Mouse (Mus musculus): Measurements from ENCODE around the gene Sars. TPM values are rescaled to one million over a fixed set of nuclear protein-coding genes. Genes with fewer than 3 reads are reported as not detected.
A peak's percentile ranks its signal among the peaks of the same experiment; 100 is the strongest.

Sars gene
- polyA plus RNA-seq, 1 experiment from 2014 or later = 166 TPM

- WGBS = 96% methylated on average over 35 of the region's 35 CpGs
- H3K4me1 ChIP-seq (ENCODE audit: control insufficient read depth, insufficient read depth, low read length) = peaks cover 4% of the 10 kb centered on the region; the same call in 1 of the 2 replicates
These were observed 31.2 kb downstream of the Sars start for GRCm38 (mm10) chr3:108413634-108414360.

GRCm38 (mm10) chr3:108411754-108412121 lies 33.3 kb downstream of the Sars start:
- Histone ChIP-seq H3K4me3 (ENCODE audit: low read length) (no peak overlapping the region), H3K27ac (ENCODE audit: low read length) (no peak overlapping the region), H3K36me3 (ENCODE audit: control insufficient read depth, insufficient read depth, low read length) (peaks cover 7% of the 10 kb centered on the region), H3K27me3 (replicated peaks; ENCODE audit: control insufficient read depth, insufficient read depth, low read length) (no peaks in the 10 kb centered on the region), H3K4me1 (ENCODE audit: control insufficient read depth, insufficient read depth, low read length) (peaks cover 4% of the 10 kb centered on the region; the same call in 1 of the 2 replicates), H3K4me2 (ENCODE audit: low read depth, low read length) (no peak overlapping the region), H3K9ac (ENCODE audit: low read depth, low read length) (peak overlapping the region; percentile 12; the same call in 1 of the 2 replicates), H3K9me3 (ENCODE audit: control insufficient read depth, low read length) (peaks cover 12% of the 10 kb centered on the region)
- WGBS = 69% methylated on average over 8 of the region's 8 CpGs
- no peak for ATAC-seq

More at GRCm38 (mm10) chr3:108413634-108414360, 31.2 kb downstream of the Sars start:
- Histone ChIP-seq H3K9ac (ENCODE audit: low read depth, low read length) (no peak overlapping the region), H3K9me3 (ENCODE audit: control insufficient read depth, low read length) (peaks cover 12% of the 10 kb centered on the region), H3K36me3 (ENCODE audit: control insufficient read depth, insufficient read depth, low read length) (peaks cover 7% of the 10 kb centered on the region), H3K27ac (ENCODE audit: low read length) (no peak overlapping the region), H3K27me3 (replicated peaks; ENCODE audit: control insufficient read depth, insufficient read depth, low read length) (no peaks in the 10 kb centered on the region), H3K4me2 (ENCODE audit: low read depth, low read length) (no peak overlapping the region), H3K4me3 (ENCODE audit: low read length) (no peak overlapping the region)
- ATAC-seq = no peak

GRCm38 (mm10) chr3:108411026-108411753 lies 33.8 kb downstream of the Sars start:
- Histone ChIP-seq H3K4me3 (ENCODE audit: low read length) (no peak overlapping the region), H3K36me3 (ENCODE audit: control insufficient read depth, insufficient read depth, low read length) (peaks cover 7% of the 10 kb centered on the region), H3K4me2 (ENCODE audit: low read depth, low read length) (no peak overlapping the region), H3K9ac (ENCODE audit: low read depth, low read length) (peak overlapping the region; percentile 12), H3K27ac (ENCODE audit: low read length) (0 out of 2 replicates have a peak overlapping the region, but pooled peaks have one; percentile 10), H3K9me3 (ENCODE audit: control insufficient read depth, low read length) (peaks cover 12% of the 10 kb centered on the region), H3K27me3 (replicated peaks; ENCODE audit: control insufficient read depth, insufficient read depth, low read length) (no peaks in the 10 kb centered on the region), H3K4me1 (ENCODE audit: control insufficient read depth, insufficient read depth, low read length) (peaks cover 4% of the 10 kb centered on the region; the same call in 1 of the 2 replicates)
- WGBS = 55% methylated on average over 5 of the region's 5 CpGs
- no peak for ATAC-seq

GRCm38 (mm10) chr3:108410359-108410714 lies 34.7 kb downstream of the Sars start:
- no peak overlapping the region for H3K4me3 ChIP-seq (ENCODE audit: low read length)
- peaks cover 4% of the 10 kb centered on the region; the same call in 1 of the 2 replicates for H3K4me1 ChIP-seq (ENCODE audit: control insufficient read depth, insufficient read depth, low read length)
- H3K27ac ChIP-seq (ENCODE audit: low read length) = no peak overlapping the region
- no peaks in the 10 kb centered on the region for H3K27me3 ChIP-seq (replicated peaks; ENCODE audit: control insufficient read depth, insufficient read depth, low read length)
- no peak for ATAC-seq
- WGBS = 41% methylated on average over 5 of the region's 5 CpGs
- no peak overlapping the region for H3K4me2 ChIP-seq (ENCODE audit: low read depth, low read length)
- peaks cover 12% of the 10 kb centered on the region for H3K9me3 ChIP-seq (ENCODE audit: control insufficient read depth, low read length)
- H3K9ac ChIP-seq (ENCODE audit: low read depth, low read length) = peak overlapping the region; percentile 31; the same call in 1 of the 2 replicates
- H3K36me3 ChIP-seq (ENCODE audit: control insufficient read depth, insufficient read depth, low read length) = peaks cover 7% of the 10 kb centered on the region

- Histone ChIP-seq H3K4me3 (ENCODE audit: low read length) (no peak overlapping the region), H3K9me3 (ENCODE audit: control insufficient read depth, low read length) (peaks cover 12% of the 10 kb centered on the region), H3K27ac (ENCODE audit: low read length) (no peak overlapping the region), H3K4me2 (ENCODE audit: low read depth, low read length) (no peak overlapping the region), H3K9ac (ENCODE audit: low read depth, low read length) (peak overlapping the region; percentile 31; the same call in 1 of the 2 replicates), H3K27me3 (replicated peaks; ENCODE audit: control insufficient read depth, insufficient read depth, low read length) (no peaks in the 10 kb centered on the region), H3K36me3 (ENCODE audit: control insufficient read depth, insufficient read depth, low read length) (peaks cover 7% of the 10 kb centered on the region), H3K4me1 (ENCODE audit: control insufficient read depth, insufficient read depth, low read length) (peaks cover 4% of the 10 kb centered on the region; the same call in 1 of the 2 replicates)
- no peak for ATAC-seq
- WGBS = 52% methylated on average over 8 of the region's 8 CpGs
These were observed 35.2 kb downstream of the Sars start for GRCm38 (mm10) chr3:108409656-108410358.

- Histone ChIP-seq H3K27ac (ENCODE audit: low read length) (no peak overlapping the region), H3K27me3 (replicated peaks; ENCODE audit: control insufficient read depth, insufficient read depth, low read length) (no peaks in the 10 kb centered on the region), H3K9ac (ENCODE audit: low read depth, low read length) (no peak overlapping the region), H3K4me3 (ENCODE audit: low read length) (no peak overlapping the region), H3K4me2 (ENCODE audit: low read depth, low read length) (no peak overlapping the region), H3K36me3 (ENCODE audit: control insufficient read depth, insufficient read depth, low read length) (peaks cover 6% of the 10 kb centered on the region), H3K9me3 (ENCODE audit: control insufficient read depth, low read length) (peaks cover 3% of the 10 kb centered on the region), H3K4me1 (ENCODE audit: control insufficient read depth, insufficient read depth, low read length) (peaks cover 4% of the 10 kb centered on the region; the same call in 1 of the 2 replicates)
- WGBS = 84% methylated on average over 8 of the region's 8 CpGs
- no peak for ATAC-seq
These were observed 36.4 kb downstream of the Sars start for GRCm38 (mm10) chr3:108408517-108409008.

DNA sequence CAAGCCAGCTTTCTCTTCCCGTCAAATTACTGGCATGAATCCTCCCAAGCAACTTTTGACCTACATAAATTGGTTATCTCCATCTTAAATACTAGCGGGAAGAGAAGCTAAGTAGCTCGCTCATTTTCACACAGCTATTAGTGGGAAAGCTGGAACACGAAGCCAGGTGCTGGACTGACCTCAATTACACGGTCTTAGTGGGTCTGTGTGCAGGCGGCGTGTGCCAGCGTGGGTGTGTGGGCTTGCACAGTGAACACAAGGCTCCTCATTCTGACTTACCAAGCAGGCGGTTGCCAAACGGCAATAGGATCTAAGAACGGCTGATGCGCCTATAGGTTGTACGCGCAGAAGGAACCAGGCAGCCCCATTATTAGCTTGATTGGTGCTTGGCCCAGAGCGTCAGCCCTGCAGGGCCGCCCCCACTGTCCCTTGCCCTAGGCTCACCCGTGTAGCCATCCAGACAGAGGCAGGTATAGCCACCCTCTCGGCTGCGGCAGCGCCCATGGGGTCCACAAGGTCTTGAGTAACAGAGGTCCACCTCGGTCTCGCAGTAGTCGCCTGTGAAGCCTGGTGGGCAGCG lies 38.6 kb downstream of the Sars start:
- Histone ChIP-seq H3K9ac (ENCODE audit: low read depth, low read length) (no peak overlapping the region), H3K4me3 (ENCODE audit: low read length) (no peak overlapping the region), H3K9me3 (ENCODE audit: control insufficient read depth, low read length) (no peaks in the 10 kb centered on the region), H3K36me3 (ENCODE audit: control insufficient read depth, insufficient read depth, low read length) (no peaks in the 10 kb centered on the region), H3K4me2 (ENCODE audit: low read depth, low read length) (no peak overlapping the region), H3K4me1 (ENCODE audit: control insufficient read depth, insufficient read depth, low read length) (peaks cover 5% of the 10 kb centered on the region), H3K27ac (ENCODE audit: low read length) (no peak overlapping the region), H3K27me3 (replicated peaks; ENCODE audit: control insufficient read depth, insufficient read depth, low read length) (no peaks in the 10 kb centered on the region)
- ATAC-seq = no peak
- 87% methylated on average over 24 of the region's 24 CpGs for WGBS

DNA sequence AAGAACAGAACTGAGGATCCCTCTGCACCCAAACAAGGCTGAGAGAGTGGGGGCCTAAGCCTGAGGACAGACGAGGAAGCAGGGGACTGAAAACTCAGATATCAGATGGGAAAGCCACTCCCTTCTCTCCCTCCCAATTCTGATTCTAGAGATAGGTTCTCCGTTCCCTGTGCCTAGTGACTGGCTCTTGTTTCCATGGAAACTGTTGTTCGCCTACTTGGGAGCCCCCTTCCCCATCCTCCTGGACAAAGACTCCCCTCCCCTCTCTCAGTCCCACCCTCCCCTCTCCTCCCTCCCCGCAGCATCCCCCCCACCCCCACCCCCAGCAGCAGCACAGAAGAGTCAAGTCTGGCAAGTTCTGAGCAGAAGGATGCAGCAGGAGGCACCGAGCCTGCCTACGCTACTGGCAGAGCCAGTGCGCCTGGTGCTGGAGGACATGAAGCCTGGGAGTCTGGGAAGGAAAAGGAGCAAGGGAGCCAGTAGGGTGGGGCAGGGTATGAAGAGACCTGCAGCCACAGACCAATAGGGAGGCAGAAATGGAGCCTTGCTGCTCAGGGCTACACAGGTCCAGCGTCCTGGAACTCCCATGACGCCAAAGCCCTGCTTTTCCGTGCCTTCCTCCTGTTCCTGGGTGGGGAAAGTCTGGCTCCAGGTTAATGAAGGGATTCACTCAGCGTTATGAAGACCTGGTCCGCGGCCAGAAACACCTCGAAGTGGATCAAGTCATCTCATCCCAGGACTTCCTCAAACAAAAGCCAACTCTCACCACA lies 39.3 kb downstream of the Sars start:
- WGBS = 53% methylated on average over 14 of the region's 14 CpGs
- H3K4me3 ChIP-seq (ENCODE audit: low read length) = no peak overlapping the region
- no peaks in the 10 kb centered on the region for H3K9me3 ChIP-seq (ENCODE audit: control insufficient read depth, low read length)
- ATAC-seq = no peak
- no peak overlapping the region for H3K27ac ChIP-seq (ENCODE audit: low read length)
- H3K27me3 ChIP-seq (replicated peaks; ENCODE audit: control insufficient read depth, insufficient read depth, low read length) = no peaks in the 10 kb centered on the region
- no peak overlapping the region for H3K9ac ChIP-seq (ENCODE audit: low read depth, low read length)
- peaks cover 5% of the 10 kb centered on the region; the same call in 1 of the 2 replicates for H3K4me1 ChIP-seq (ENCODE audit: control insufficient read depth, insufficient read depth, low read length)
- H3K4me2 ChIP-seq (ENCODE audit: low read depth, low read length) = no peak overlapping the region
- no peaks in the 10 kb centered on the region for H3K36me3 ChIP-seq (ENCODE audit: control insufficient read depth, insufficient read depth, low read length)
